Mouse (Mus musculus): ENCODE measurements around the gene Irf3. TPM values are rescaled to one million over a fixed set of nuclear protein-coding genes. Genes with fewer than 3 reads are reported as not detected.

Irf3 gene
- polyA plus RNA-seq, 2 experiments, result 92.7 to 168 TPM

DNA sequence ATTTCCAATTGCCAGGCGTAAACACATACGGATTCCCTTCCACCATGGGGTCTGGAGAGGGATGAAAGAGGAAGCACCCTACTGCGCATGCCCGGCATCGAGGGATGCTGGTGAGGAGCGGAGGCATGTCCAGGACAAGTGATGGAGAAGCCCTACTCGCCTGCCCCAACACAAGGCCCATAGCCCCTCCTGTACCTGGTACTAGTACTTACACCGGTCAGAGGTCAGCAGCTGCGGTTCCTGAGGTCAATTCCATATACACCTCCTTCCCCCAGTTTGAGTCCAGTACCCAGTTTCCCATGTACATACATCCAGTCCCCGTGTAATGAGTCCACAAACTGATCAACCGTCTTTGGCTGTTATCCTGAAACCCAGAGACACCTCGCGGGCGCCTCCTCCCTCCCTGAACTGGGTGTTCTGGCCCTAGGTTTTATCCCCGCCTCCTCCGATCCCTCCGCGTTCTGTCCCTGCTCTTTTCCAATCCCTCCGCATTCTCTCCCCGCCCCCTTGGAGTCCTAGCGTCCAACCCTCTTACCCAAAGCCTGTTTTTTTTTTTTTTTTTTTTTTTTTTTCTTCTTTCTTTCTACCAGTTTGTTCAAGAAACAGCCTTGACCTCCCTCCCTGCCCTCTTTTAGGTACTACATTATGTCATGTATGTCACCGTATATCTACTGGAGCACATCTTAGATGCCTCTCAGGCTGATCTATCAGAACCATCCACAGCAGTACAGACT lies 22.9 kb upstream of the Irf3 start, which contains the start of gene Cpt1c:
Gene Cpt1c, minus strand, starts transcription at position 469 of the 734 bp plus-strand sequence.
- peak within 1 kb of the TSS; percentile 75 for H3K27ac ChIP-seq (replicated peaks; ENCODE audit: low read depth, low read length)
- H3K4me2 ChIP-seq (replicated peaks; ENCODE audit: low read depth, low read length, severe bottlenecking), result peak within 1 kb of the TSS; percentile 74
- WGBS, result 2% methylated on average over 22 of the region's 22 CpGs
- peaks cover 14% of the 10 kb centered on the region; the same call in 1 of the 2 replicates for H3K4me1 ChIP-seq (ENCODE audit: control insufficient read depth, insufficient read depth, low read length)
- ATAC-seq (ENCODE audit: low FRiP score, low read depth), result peak; percentile 48
- TF ChIP-seq POLR2A (IDR thresholded peaks at IDR 0.05; ENCODE audit: borderline replicate concordance, extremely low read depth, insufficient read depth, insufficient read length), result peak; percentile 25; the same call in 1 of the 2 replicates
- no peaks in the 10 kb centered on the region for H3K9me3 ChIP-seq (ENCODE audit: control insufficient read depth, low read length)
- H3K9ac ChIP-seq (ENCODE audit: low read depth, low read length, severe bottlenecking), result peak within 1 kb of the TSS; percentile 58
- H3K4me3 ChIP-seq (replicated peaks; ENCODE audit: low read length), result peak within 1 kb of the TSS; percentile 53
- peaks cover 43% of the 10 kb centered on the region for H3K36me3 ChIP-seq (ENCODE audit: control insufficient read depth, insufficient read depth, low read length)
- peak; percentile 87 for DNase-seq (ENCODE audit: low spot score)
- H3K27me3 ChIP-seq (ENCODE audit: control insufficient read depth, insufficient read depth, low read length), result no peaks in the 10 kb centered on the region

DNA sequence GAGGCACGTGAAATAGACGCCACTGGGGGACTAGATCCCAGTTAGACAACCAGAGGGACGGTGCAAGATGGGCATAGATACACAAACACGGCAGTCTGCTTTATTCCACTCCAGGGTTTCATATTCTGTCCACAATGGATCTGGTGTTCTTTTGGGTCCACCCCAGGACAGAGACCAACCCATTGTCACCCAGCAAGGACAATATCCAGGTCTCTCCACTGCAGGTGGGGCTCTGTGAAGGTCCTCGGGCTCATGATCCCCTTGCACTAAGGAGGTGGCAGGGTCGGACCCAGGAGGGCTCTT lies 22.4 kb upstream of the Irf3 start:
- peaks cover 14% of the 10 kb centered on the region; the same call in 1 of the 2 replicates for H3K4me1 ChIP-seq (ENCODE audit: control insufficient read depth, insufficient read depth, low read length)
- TF ChIP-seq POLR2A (IDR thresholded peaks at IDR 0.05; ENCODE audit: borderline replicate concordance, extremely low read depth, insufficient read depth, insufficient read length), result no peak
- DNase-seq (ENCODE audit: low spot score), result no peak
- 0 out of 2 replicates have a peak overlapping the region, but pooled peaks have one; percentile 74 for H3K4me2 ChIP-seq (replicated peaks; ENCODE audit: low read depth, low read length, severe bottlenecking)
- H3K36me3 ChIP-seq (ENCODE audit: control insufficient read depth, insufficient read depth, low read length), result peaks cover 48% of the 10 kb centered on the region
- no peaks in the 10 kb centered on the region for H3K27me3 ChIP-seq (ENCODE audit: control insufficient read depth, insufficient read depth, low read length)
- no peak overlapping the region for H3K27ac ChIP-seq (replicated peaks; ENCODE audit: low read depth, low read length)
- 0 out of 2 replicates have a peak overlapping the region, but pooled peaks have one; percentile 53 for H3K4me3 ChIP-seq (replicated peaks; ENCODE audit: low read length)
- ATAC-seq (ENCODE audit: low FRiP score, low read depth), result no peak
- no peak overlapping the region for H3K9ac ChIP-seq (ENCODE audit: low read depth, low read length, severe bottlenecking)
- H3K9me3 ChIP-seq (ENCODE audit: control insufficient read depth, low read length), result no peaks in the 10 kb centered on the region
- 25% methylated on average over 6 of the region's 6 CpGs for WGBS

GRCm38 (mm10) chr7:44978300-44978699 lies 19.1 kb upstream of the Irf3 start:
- Histone ChIP-seq H3K4me2 (replicated peaks; ENCODE audit: low read depth, low read length, severe bottlenecking) (no peak overlapping the region), H3K36me3 (ENCODE audit: control insufficient read depth, insufficient read depth, low read length) (peaks cover 78% of the 10 kb centered on the region), H3K4me1 (ENCODE audit: control insufficient read depth, insufficient read depth, low read length) (peaks cover 5% of the 10 kb centered on the region; the same call in 1 of the 2 replicates), H3K27me3 (ENCODE audit: control insufficient read depth, insufficient read depth, low read length) (no peaks in the 10 kb centered on the region), H3K4me3 (replicated peaks; ENCODE audit: low read length) (no peak overlapping the region), H3K27ac (replicated peaks; ENCODE audit: low read depth, low read length) (no peak overlapping the region), H3K9ac (ENCODE audit: low read depth, low read length, severe bottlenecking) (no peak overlapping the region), H3K9me3 (ENCODE audit: control insufficient read depth, low read length) (no peaks in the 10 kb centered on the region)
- WGBS, result 80% methylated on average over 3 of the region's 3 CpGs
- DNase-seq (ENCODE audit: low spot score), result no peak
- no peak for ATAC-seq (ENCODE audit: low FRiP score, low read depth)
- no peak for TF ChIP-seq POLR2A (IDR thresholded peaks at IDR 0.05; ENCODE audit: borderline replicate concordance, extremely low read depth, insufficient read depth, insufficient read length)

DNA sequence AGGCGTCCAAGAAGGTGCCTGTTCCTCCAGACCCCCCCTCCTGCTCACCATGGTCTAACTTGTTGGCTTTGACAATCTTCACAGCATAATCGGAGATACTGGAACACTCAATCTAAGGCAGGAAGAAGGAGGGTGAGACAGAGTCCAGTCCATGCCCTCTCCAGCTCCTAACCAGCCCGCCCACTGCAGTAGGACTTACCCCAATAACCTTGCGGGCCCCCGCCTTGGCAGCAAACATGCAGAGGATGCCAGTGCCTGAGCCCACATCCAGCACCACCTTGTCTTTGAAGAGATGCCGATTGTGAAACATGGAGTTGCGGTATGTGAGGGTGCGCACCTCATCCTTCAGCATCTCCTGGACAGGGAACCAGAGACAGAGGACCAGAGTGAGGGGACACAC lies 15.9 kb upstream of the Irf3 start:
- Histone ChIP-seq H3K9me3 (ENCODE audit: control insufficient read depth, low read length) (no peaks in the 10 kb centered on the region), H3K36me3 (ENCODE audit: control insufficient read depth, insufficient read depth, low read length) (peaks cover 76% of the 10 kb centered on the region), H3K27me3 (ENCODE audit: control insufficient read depth, insufficient read depth, low read length) (no peaks in the 10 kb centered on the region), H3K4me3 (replicated peaks; ENCODE audit: low read length) (no peak overlapping the region), H3K4me2 (replicated peaks; ENCODE audit: low read depth, low read length, severe bottlenecking) (no peak overlapping the region), H3K4me1 (ENCODE audit: control insufficient read depth, insufficient read depth, low read length) (peaks cover 11% of the 10 kb centered on the region; the same call in 1 of the 2 replicates), H3K9ac (ENCODE audit: low read depth, low read length, severe bottlenecking) (no peak overlapping the region), H3K27ac (replicated peaks; ENCODE audit: low read depth, low read length) (no peak overlapping the region)
- 95% methylated on average over 8 of the region's 8 CpGs for WGBS
- ATAC-seq (ENCODE audit: low FRiP score, low read depth) (no peak), DNase-seq (ENCODE audit: low spot score) (no peak)
- TF ChIP-seq POLR2A (IDR thresholded peaks at IDR 0.05; ENCODE audit: borderline replicate concordance, extremely low read depth, insufficient read depth, insufficient read length), result no peak

GRCm38 (mm10) chr7:44983085-44983484 lies 14.4 kb upstream of the Irf3 start:
- ATAC-seq (ENCODE audit: low FRiP score, low read depth), result no peak
- no peak overlapping the region for H3K4me3 ChIP-seq (replicated peaks; ENCODE audit: low read length)
- H3K27ac ChIP-seq (replicated peaks; ENCODE audit: low read depth, low read length), result no peak overlapping the region
- TF ChIP-seq POLR2A (IDR thresholded peaks at IDR 0.05; ENCODE audit: borderline replicate concordance, extremely low read depth, insufficient read depth, insufficient read length), result peak; percentile 35; the same call in 1 of the 2 replicates
- peak; percentile 80 for DNase-seq (ENCODE audit: low spot score)
- H3K9ac ChIP-seq (ENCODE audit: low read depth, low read length, severe bottlenecking), result no peak overlapping the region
- no peak overlapping the region for H3K4me2 ChIP-seq (replicated peaks; ENCODE audit: low read depth, low read length, severe bottlenecking)
- H3K36me3 ChIP-seq (ENCODE audit: control insufficient read depth, insufficient read depth, low read length), result peaks cover 60% of the 10 kb centered on the region
- H3K27me3 ChIP-seq (ENCODE audit: control insufficient read depth, insufficient read depth, low read length), result no peaks in the 10 kb centered on the region
- WGBS, result 38% methylated on average over 6 of the region's 6 CpGs
- H3K4me1 ChIP-seq (ENCODE audit: control insufficient read depth, insufficient read depth, low read length), result peaks cover 14% of the 10 kb centered on the region
- H3K9me3 ChIP-seq (ENCODE audit: control insufficient read depth, low read length), result no peaks in the 10 kb centered on the region

Data from limb, embryonic 14.5 days (tissue).